Mouse (Mus musculus): Measurements from ENCODE around the gene Nxf1. TPM values are rescaled to one million over a fixed set of nuclear protein-coding genes. Genes with fewer than 3 reads are reported as not detected.

The Nxf1 gene
- total and polyA plus RNA-seq, 3 experiments, result 122 to 296 (median 231) TPM

GRCm38 (mm10) chr19:8803879-8804660, 47.2 kb downstream of the Nxf1 start:
- no peak overlapping the region for H3K9ac ChIP-seq (ENCODE audit: control insufficient read depth, low read depth, low read length, poor library complexity, severe bottlenecking)
- H3K27me3 ChIP-seq (ENCODE audit: control insufficient read depth in 1 of 2, insufficient read depth in 2 of 2, low read length in 2 of 2), result no peaks in the 10 kb centered on the region
- peaks cover 4 to 5% of the 10 kb centered on the region in 2 experiments for H3K36me3 ChIP-seq (ENCODE audit: control insufficient read depth in 1 of 2, insufficient read depth in 2 of 2, low read length in 2 of 2)
- H3K9me3 ChIP-seq (replicated peaks; ENCODE audit: insufficient read depth, low read length), result no peaks in the 10 kb centered on the region
- TF ChIP-seq MYC (IDR thresholded peaks at IDR 0.05; ENCODE audit: low read depth, low read length) (no peak), MAX (IDR thresholded peaks at IDR 0.05; ENCODE audit: low read length) (no peak), UBTF (IDR thresholded peaks at IDR 0.05; ENCODE audit: borderline replicate concordance, insufficient read depth, low read depth, low read length) (no peak), MEF2A (IDR thresholded peaks at IDR 0.05; ENCODE audit: extremely low read depth, insufficient replicate concordance, low read depth, low read length, poor library complexity, severe bottlenecking) (no peak), RCOR1 (IDR thresholded peaks at IDR 0.05; ENCODE audit: low read depth, low read length) (no peak), ZKSCAN1 (IDR thresholded peaks at IDR 0.05; ENCODE audit: low read depth, low read length) (no peak), HCFC1 (IDR thresholded peaks at IDR 0.05; ENCODE audit: low read depth, low read length) (no peak), GABPA (IDR thresholded peaks at IDR 0.05; ENCODE audit: low read depth, low read length) (no peak), NELFE (IDR thresholded peaks at IDR 0.05; ENCODE audit: low read depth, low read length) (no peak), ELF1 (IDR thresholded peaks at IDR 0.05; ENCODE audit: low read depth, low read length) (no peak), EP300 (IDR thresholded peaks at IDR 0.05; ENCODE audit: low read depth in 1 of 2, low read length in 2 of 2) (no peak), POLR2A (IDR thresholded peaks at IDR 0.05; ENCODE audit: control insufficient read depth in 1 of 2, insufficient read depth in 1 of 2, low read depth in 1 of 2, low read length in 2 of 2, poor library complexity in 1 of 2) (no peak; a peak in 1 of 4 replicates), ETS1 (IDR thresholded peaks at IDR 0.05; ENCODE audit: low read depth, low read length) (no peak), CHD2 (IDR thresholded peaks at IDR 0.05; ENCODE audit: low read length) (no peak), USF1 (IDR thresholded peaks at IDR 0.05; ENCODE audit: low read depth, low read length) (no peak), USF2 (IDR thresholded peaks at IDR 0.05; ENCODE audit: borderline replicate concordance in 1 of 2, insufficient read depth in 1 of 2, low read depth in 1 of 2, low read length in 2 of 2) (no peak), POLR2AphosphoS2 (IDR thresholded peaks at IDR 0.05; ENCODE audit: low read length) (no peak), ZC3H11A (IDR thresholded peaks at IDR 0.05; ENCODE audit: low read depth, low read length) (no peak)
- no peaks in the 10 kb centered on the region; the same call in 1 of the 2 replicates for H3K79me2 ChIP-seq (ENCODE audit: control insufficient read depth, insufficient read depth, low read length, poor library complexity)
- no peak overlapping the region for H3K27ac ChIP-seq (ENCODE audit: control insufficient read depth, low read depth, low read length)
- peaks cover 2 to 19% of the 10 kb centered on the region in 2 experiments; a peak in 2 of 4 replicates for H3K4me1 ChIP-seq (ENCODE audit: control insufficient read depth in 1 of 2, insufficient read depth in 2 of 2, low read length in 2 of 2)
- no peak for DNase-seq (ENCODE audit: low read depth, low spot score)
- no peak overlapping the region for H3K4me3 ChIP-seq (ENCODE audit: control insufficient read depth in 1 of 2, insufficient read depth in 1 of 2, low read depth in 2 of 2, low read length in 2 of 2)

DNA sequence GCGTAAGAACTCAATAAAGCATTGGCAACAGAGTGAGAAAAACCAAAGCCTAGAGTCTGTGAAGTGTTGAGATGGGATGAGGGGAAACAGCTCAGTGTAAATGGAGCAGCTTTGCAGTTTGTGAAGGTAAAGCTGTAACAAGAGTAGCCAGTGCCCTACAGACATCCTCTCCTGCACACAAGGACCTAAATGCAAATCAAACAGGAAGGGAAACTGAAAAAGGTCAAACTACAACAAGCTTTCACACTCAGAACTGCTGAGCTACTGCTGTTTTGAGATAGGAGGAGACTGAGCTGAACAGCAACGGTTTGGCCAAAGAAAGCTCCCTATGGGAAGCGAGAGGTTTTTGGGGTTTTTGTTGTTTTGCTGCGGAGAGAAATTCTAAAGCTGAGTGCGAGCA, 49.9 kb downstream of the Nxf1 start:
- Histone ChIP-seq H3K9me3 (replicated peaks; ENCODE audit: insufficient read depth, low read length) (no peaks in the 10 kb centered on the region), H3K79me2 (ENCODE audit: control insufficient read depth, insufficient read depth, low read length, poor library complexity) (peaks cover 1% of the 10 kb centered on the region), H3K9ac (ENCODE audit: control insufficient read depth, low read depth, low read length, poor library complexity, severe bottlenecking) (no peak overlapping the region), H3K36me3 (ENCODE audit: control insufficient read depth in 1 of 2, insufficient read depth in 2 of 2, low read length in 2 of 2) (peaks cover 0 to 13% of the 10 kb centered on the region in 2 experiments; a peak in 2 of 4 replicates), H3K27me3 (ENCODE audit: control insufficient read depth in 1 of 2, insufficient read depth in 2 of 2, low read length in 2 of 2) (no peaks in the 10 kb centered on the region), H3K4me3 (ENCODE audit: control insufficient read depth in 1 of 2, insufficient read depth in 1 of 2, low read depth in 2 of 2, low read length in 2 of 2) (no peak overlapping the region), H3K27ac (ENCODE audit: control insufficient read depth, low read depth, low read length) (no peak overlapping the region), H3K4me1 (ENCODE audit: control insufficient read depth in 1 of 2, insufficient read depth in 2 of 2, low read length in 2 of 2) (peaks cover under 1 to 15% of the 10 kb centered on the region in 2 experiments; a peak in 2 of 4 replicates)
- no peak for DNase-seq (ENCODE audit: low read depth, low spot score)
- TF ChIP-seq NELFE (IDR thresholded peaks at IDR 0.05; ENCODE audit: low read depth, low read length) (no peak), SIN3A (IDR thresholded peaks at IDR 0.05; ENCODE audit: low read length) (no peak), TAL1 (IDR thresholded peaks at IDR 0.05; ENCODE audit: low read length) (no peak), ELF1 (IDR thresholded peaks at IDR 0.05; ENCODE audit: low read depth, low read length) (no peak), GATA1 (IDR thresholded peaks at IDR 0.05; ENCODE audit: low read depth, low read length) (no peak)

Data from MEL (cell line).